Mouse (Mus musculus): ENCODE data around the gene Fmod. TPM values are rescaled to one million over a fixed set of nuclear protein-coding genes. Genes with fewer than 3 reads are reported as not detected.

Gene Fmod
- polyA plus RNA-seq, 1 experiment: not detected

DNA sequence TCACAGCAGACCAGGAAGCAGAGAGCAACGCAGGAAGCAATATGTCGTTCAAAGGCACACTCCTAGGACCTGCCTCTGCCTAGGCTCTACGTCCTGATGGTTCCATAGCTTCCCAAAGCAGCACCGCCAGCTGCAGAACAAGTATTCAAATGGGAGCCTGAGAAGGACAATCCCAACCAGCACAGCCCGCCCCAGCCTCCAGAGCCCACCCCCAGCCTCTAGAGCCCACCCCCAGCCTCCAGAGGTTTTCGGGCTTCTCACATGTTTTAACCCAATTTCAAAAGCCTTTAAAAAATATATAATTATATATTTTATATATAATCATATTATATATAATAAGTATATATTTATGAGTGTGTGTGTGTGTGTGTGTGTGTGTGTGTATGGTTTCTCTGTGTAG is 12.5 kb downstream of the Fmod start:
- 78% methylated on average over 6 of the region's 6 CpGs for WGBS
- no peak for TF ChIP-seq POLR2A (IDR thresholded peaks at IDR 0.05; ENCODE audit: insufficient read depth, low read depth, low read length)
- TF ChIP-seq CTCF (IDR thresholded peaks at IDR 0.05; ENCODE audit: insufficient read depth, low read depth, low read length): no peak
- H3K4me1 ChIP-seq (ENCODE audit: control insufficient read depth, insufficient read depth, low read length): peaks cover 5% of the 10 kb centered on the region; the same call in 1 of the 2 replicates
- no peak overlapping the region for H3K4me3 ChIP-seq (ENCODE audit: insufficient read depth, low read depth, low read length)
- no peak overlapping the region for H3K27ac ChIP-seq (ENCODE audit: insufficient read depth, low read depth, low read length)

DNA sequence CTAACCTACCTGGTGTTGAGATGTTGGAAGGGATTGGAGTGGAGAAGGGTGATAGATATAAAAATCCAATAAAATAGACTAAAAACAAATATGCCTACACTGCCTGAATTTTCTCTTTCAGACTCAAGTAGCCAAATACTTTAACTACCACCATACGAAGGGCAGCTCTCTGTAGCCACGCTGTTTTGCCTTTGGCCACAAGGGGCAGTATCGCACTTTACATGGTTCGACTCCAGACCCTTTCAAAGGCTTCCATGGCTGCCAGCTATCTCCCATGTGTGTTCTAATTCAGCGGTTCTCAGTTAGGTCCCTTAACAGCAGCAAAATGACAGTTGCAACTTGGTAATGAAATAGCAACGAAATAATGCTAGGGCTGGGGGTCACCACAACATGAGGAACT is 16.2 kb downstream of the Fmod start:
- WGBS: 7% methylated on average over 6 of the region's 6 CpGs
- no peak for TF ChIP-seq POLR2A (IDR thresholded peaks at IDR 0.05; ENCODE audit: insufficient read depth, low read depth, low read length)
- peak; percentile 46; the same call in 1 of the 2 replicates for TF ChIP-seq CTCF (IDR thresholded peaks at IDR 0.05; ENCODE audit: insufficient read depth, low read depth, low read length)
- Histone ChIP-seq H3K27ac (ENCODE audit: insufficient read depth, low read depth, low read length) (no peak overlapping the region), H3K4me3 (ENCODE audit: insufficient read depth, low read depth, low read length) (no peak overlapping the region), H3K4me1 (ENCODE audit: control insufficient read depth, insufficient read depth, low read length) (no peaks in the 10 kb centered on the region; the same call in 1 of the 2 replicates)

DNA sequence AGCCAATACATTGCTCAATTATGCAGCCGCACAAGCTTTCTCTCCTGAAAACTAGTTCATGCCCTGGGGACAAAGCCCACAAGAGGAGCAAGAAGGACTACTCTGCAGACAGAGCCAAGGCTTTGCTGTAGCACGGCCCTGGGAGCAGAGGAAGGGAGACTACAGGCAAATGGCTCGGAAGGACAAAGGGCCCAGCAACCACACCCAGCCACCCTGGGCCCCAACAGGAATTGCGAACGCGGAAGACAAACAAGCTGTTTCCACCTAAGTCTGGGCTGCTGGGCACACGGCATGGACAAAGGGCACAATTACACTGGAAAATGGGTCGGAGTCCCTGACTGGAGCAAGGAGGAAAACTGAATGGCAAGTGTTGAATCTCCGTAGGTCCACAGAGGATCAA is 18.0 kb downstream of the Fmod start:
- Histone ChIP-seq H3K27ac (ENCODE audit: insufficient read depth, low read depth, low read length) (no peak overlapping the region), H3K4me1 (ENCODE audit: control insufficient read depth, insufficient read depth, low read length) (peaks cover 1% of the 10 kb centered on the region), H3K4me3 (ENCODE audit: insufficient read depth, low read depth, low read length) (no peak overlapping the region)
- TF ChIP-seq CTCF (IDR thresholded peaks at IDR 0.05; ENCODE audit: insufficient read depth, low read depth, low read length) (no peak), POLR2A (IDR thresholded peaks at IDR 0.05; ENCODE audit: insufficient read depth, low read depth, low read length) (no peak)
- 80% methylated on average over 9 of the region's 9 CpGs for WGBS

DNA sequence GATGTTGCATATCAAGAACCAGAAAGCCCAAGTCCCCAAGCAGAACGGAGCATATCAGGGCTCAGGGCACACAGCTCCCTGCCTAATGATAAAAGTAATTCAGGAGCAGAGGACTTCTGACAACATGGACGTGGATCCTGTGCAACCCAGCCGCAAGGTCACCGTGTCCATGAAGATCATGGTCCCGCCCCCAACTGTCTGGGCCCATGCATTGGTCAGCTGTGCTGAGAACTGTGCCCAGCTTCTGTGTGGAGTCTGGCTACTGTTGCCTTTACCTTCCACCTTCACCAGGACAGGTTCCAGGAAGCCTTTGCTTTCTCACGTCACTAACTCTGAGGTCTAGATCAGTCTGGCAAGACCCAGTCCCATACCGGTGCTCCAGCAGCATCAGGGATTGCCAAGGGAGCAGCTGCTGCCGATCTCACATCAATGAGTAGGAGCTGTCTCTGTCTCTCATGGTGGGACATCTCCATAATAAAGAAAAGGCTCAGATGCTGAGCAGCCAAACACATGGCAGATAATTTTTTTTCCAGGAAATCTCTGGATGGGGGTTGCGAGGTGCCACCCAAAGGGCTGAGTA is 18.7 kb downstream of the Fmod start:
- Histone ChIP-seq H3K27ac (ENCODE audit: insufficient read depth, low read depth, low read length) (no peak overlapping the region), H3K4me1 (ENCODE audit: control insufficient read depth, insufficient read depth, low read length) (peaks cover 8% of the 10 kb centered on the region), H3K4me3 (ENCODE audit: insufficient read depth, low read depth, low read length) (no peak overlapping the region)
- no peak for TF ChIP-seq POLR2A (IDR thresholded peaks at IDR 0.05; ENCODE audit: insufficient read depth, low read depth, low read length)
- TF ChIP-seq CTCF (IDR thresholded peaks at IDR 0.05; ENCODE audit: insufficient read depth, low read depth, low read length): no peak
- WGBS: 88% methylated on average over 9 of the region's 9 CpGs

DNA sequence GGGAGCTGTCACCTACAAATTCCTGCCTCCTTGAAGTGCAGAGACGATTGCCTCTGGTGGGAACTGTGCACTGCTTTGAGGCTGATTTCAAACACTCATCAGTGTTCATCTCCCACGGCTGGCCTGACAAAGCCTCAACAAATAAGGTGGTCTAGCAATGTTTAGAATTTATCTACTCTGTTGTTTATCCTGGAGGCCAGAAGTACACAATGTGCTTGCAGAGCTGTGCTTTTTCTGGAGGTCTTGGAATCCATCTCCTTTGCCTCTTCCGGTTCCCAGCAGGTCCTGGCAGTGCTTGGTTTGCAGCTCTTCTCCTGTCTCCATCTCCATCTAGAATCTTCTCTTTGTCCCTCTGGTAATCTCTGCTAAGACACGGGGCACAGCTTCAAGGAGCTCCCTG is 19.2 kb downstream of the Fmod start:
- TF ChIP-seq POLR2A (IDR thresholded peaks at IDR 0.05; ENCODE audit: insufficient read depth, low read depth, low read length) (no peak), CTCF (IDR thresholded peaks at IDR 0.05; ENCODE audit: insufficient read depth, low read depth, low read length) (no peak)
- WGBS: 76% methylated on average over 4 of the region's 4 CpGs
- Histone ChIP-seq H3K27ac (ENCODE audit: insufficient read depth, low read depth, low read length) (no peak overlapping the region), H3K4me1 (ENCODE audit: control insufficient read depth, insufficient read depth, low read length) (peaks cover 12% of the 10 kb centered on the region), H3K4me3 (ENCODE audit: insufficient read depth, low read depth, low read length) (no peak overlapping the region)

DNA sequence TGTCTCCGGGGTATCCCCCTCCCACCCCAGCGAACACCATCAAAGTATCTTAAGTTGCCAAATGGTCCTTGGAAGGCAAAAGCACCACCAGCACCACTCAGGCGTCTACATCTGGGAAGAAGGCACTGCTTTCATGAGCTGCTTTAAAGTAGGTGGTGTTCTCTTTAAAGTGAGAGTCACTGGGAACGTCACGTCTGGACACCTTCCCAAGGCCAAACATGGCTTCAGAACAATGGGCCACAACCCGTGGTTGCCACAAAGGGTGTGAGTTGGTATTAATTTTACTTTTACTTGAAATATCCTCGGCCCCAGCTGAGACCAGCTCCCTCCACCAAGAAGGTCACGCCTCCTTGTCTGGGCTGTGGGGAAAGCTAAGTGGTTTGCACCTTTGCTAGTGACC is 20.7 kb downstream of the Fmod start:
- peaks cover 20% of the 10 kb centered on the region for H3K4me1 ChIP-seq (ENCODE audit: control insufficient read depth, insufficient read depth, low read length)
- H3K27ac ChIP-seq (ENCODE audit: insufficient read depth, low read depth, low read length): no peak overlapping the region
- TF ChIP-seq CTCF (IDR thresholded peaks at IDR 0.05; ENCODE audit: insufficient read depth, low read depth, low read length): no peak
- TF ChIP-seq POLR2A (IDR thresholded peaks at IDR 0.05; ENCODE audit: insufficient read depth, low read depth, low read length): no peak
- no peak overlapping the region for H3K4me3 ChIP-seq (ENCODE audit: insufficient read depth, low read depth, low read length)
- 90% methylated on average over 8 of the region's 8 CpGs for WGBS

DNA sequence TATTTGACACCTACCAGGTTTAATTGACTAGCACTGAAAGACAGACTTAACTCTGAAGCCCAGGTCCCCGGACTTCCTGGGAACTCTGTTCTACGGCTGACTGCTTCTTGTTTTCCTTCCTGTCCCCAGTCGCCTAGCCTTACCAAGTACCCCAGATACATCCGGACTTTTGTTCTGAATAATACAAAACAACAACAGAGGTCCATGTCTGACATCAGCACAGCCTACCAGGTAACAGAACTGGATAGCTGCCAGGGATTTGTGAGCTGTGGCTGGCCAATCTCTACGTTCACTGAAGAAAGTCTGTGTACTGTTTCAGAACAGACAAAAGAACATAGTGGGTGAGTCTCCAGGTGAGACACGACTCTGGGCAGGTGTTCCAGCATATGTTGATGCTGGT is 21.8 kb downstream of the Fmod start:
- TF ChIP-seq CTCF (IDR thresholded peaks at IDR 0.05; ENCODE audit: insufficient read depth, low read depth, low read length) (no peak), POLR2A (IDR thresholded peaks at IDR 0.05; ENCODE audit: insufficient read depth, low read depth, low read length) (no peak)
- peaks cover 32% of the 10 kb centered on the region for H3K4me1 ChIP-seq (ENCODE audit: control insufficient read depth, insufficient read depth, low read length)
- WGBS: 75% methylated on average over 6 of the region's 6 CpGs
- H3K4me3 ChIP-seq (ENCODE audit: insufficient read depth, low read depth, low read length): no peak overlapping the region
- H3K27ac ChIP-seq (ENCODE audit: insufficient read depth, low read depth, low read length): no peak overlapping the region

DNA sequence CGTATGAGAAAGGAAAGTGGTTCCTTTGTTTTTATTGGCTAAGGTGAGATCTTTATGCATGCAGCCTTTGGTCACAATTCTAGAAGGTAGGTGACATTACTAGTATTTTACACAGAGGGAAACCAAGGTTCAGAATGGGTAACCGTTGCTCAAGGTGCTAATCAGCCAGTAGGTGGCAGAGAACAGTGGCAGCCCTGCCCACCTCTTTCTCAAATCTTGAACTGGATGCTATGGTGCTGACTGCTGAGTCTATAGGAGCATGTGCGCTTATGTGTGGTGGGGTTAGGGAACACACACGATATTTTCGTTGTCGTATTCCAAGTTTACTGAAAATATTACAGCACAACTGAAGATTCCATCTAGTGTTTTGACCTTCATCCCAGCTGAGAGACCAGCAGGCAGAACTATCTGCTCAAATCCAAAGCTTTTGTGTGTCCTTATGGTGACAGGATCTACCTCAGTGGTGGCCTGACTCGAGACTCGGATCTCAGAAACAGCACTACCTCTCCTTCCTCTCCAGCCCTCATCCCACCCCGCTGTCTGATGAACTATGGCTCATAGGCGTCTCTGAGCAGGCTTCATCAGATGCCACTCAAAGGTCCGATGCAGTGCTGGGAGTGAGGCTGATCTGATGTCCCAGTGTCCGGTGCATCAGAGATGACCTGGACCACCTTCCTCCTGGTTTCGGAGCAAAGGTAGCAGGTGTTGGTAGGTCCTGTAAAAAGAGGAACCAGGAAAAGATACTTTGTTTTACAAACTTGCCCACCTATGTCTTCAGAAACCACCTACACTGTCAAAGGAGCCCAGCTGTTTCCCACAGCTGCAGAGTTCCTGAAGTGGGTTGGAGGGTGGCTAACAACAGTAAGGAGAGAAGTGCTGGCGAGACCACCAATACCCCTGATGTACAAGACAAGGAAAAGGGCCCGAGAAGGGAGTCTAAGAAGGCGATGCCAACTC is 23.0 kb downstream of the Fmod start:
- Histone ChIP-seq H3K4me1 (ENCODE audit: control insufficient read depth, insufficient read depth, low read length) (peaks cover 34% of the 10 kb centered on the region), H3K4me3 (ENCODE audit: insufficient read depth, low read depth, low read length) (peak overlapping the region; percentile 32)
- WGBS: 62% methylated on average over 16 of the region's 16 CpGs

More for the DNA sequence above, 23.0 kb downstream of the Fmod start:
- TF ChIP-seq POLR2A (IDR thresholded peaks at IDR 0.05; ENCODE audit: insufficient read depth, low read depth, low read length): no peak
- no peak for TF ChIP-seq CTCF (IDR thresholded peaks at IDR 0.05; ENCODE audit: insufficient read depth, low read depth, low read length)
- peak overlapping the region; percentile 79 for H3K27ac ChIP-seq (ENCODE audit: insufficient read depth, low read depth, low read length)

Data from olfactory bulb, adult 2 months (tissue).